Mouse (Mus musculus) CH12.LX (cell line): ENCODE measurements around the gene Gm11562. TPM values are rescaled to one million over a fixed set of nuclear protein-coding genes. Genes with fewer than 3 reads are reported as not detected.

Experiments
- DNase-seq: peaks from one replicate; pipeline ENCODE4 v3.0.0-alpha.2; 2013; ENCODE audit errors: extremely low read depth
- H3K27ac ChIP-seq: 2 replicates; pipeline ENCODE4 v1.5.1; 2012; ENCODE audit warnings: low read depth, mild to moderate bottlenecking, control low read depth, moderate library complexity; ENCODE audit not compliant: insufficient read depth
- H3K27me3 ChIP-seq: replicated peaks from 2 replicates; pipeline ENCODE3; 2012; ENCODE audit warnings: inconsistent platforms
- H3K36me3 ChIP-seq, 2 experiments: replicated peaks in 1 of 2; 2 replicates each; pipeline versions ENCODE3 to v1.6.1; 2012; ENCODE audit warnings: inconsistent platforms in 1 of 2, low read length in 1 of 2, mild to moderate bottlenecking in 1 of 2, mixed read lengths in 1 of 2, moderate library complexity in 1 of 2; ENCODE audit not compliant: control insufficient read depth in 1 of 2, insufficient read depth in 1 of 2
- H3K4me1 ChIP-seq, 2 experiments: 2 replicates each; pipeline ENCODE4 v1.6.1; 2012; ENCODE audit warnings: inconsistent platforms in 1 of 2, moderate library complexity in 1 of 2; ENCODE audit not compliant: insufficient read depth in 2 of 2, control insufficient read depth in 1 of 2
- H3K4me2 ChIP-seq: 2 replicates; pipeline ENCODE4 v1.6.1; 2012; ENCODE audit warnings: low read depth, mild to moderate bottlenecking, control low read depth; ENCODE audit not compliant: poor library complexity, insufficient read depth, severe bottlenecking
- H3K4me3 ChIP-seq, 3 experiments: fragments of 150-350 bp in 1 of 3; sonication (generic) in 1 of 3; replicated peaks in 1 of 3; 2 replicates each; pipeline versions ENCODE3 to v1.5.1; 2011 to 2012; ENCODE audit warnings: low read depth in 2 of 3, low read length in 2 of 3, mild to moderate bottlenecking in 2 of 3, moderate library complexity in 2 of 3, control low read depth in 1 of 3, improper control_type of control experiment in 1 of 3, inconsistent platforms in 1 of 3, mixed read lengths in 1 of 3; ENCODE audit not compliant: poor library complexity in 1 of 3
- H3K79me2 ChIP-seq: replicated peaks from 2 replicates; pipeline ENCODE4 v1.6.1; 2012; ENCODE audit warnings: mild to moderate bottlenecking, moderate library complexity; ENCODE audit not compliant: control insufficient read depth, poor library complexity, insufficient read depth, severe bottlenecking; ENCODE audit errors: extremely low read depth
- H3K9ac ChIP-seq: 2 replicates; pipeline ENCODE4 v1.6.1; 2012; ENCODE audit warnings: low read depth, mild to moderate bottlenecking, control low read depth, moderate library complexity; ENCODE audit not compliant: insufficient read depth
- H3K9me3 ChIP-seq: replicated peaks from 2 replicates; pipeline ENCODE3; 2012; ENCODE audit warnings: low read length, inconsistent platforms, mixed read lengths
- BHLHE40 ChIP-seq: IDR thresholded peaks from 2 replicates; pipeline ENCODE4 v1.6.1; 2011; ENCODE audit warnings: mild to moderate bottlenecking, low read depth, low read length, improper control_type of control experiment
- CHD1 ChIP-seq: IDR thresholded peaks from 2 replicates; pipeline ENCODE4 v1.6.1; 2012; ENCODE audit warnings: low read depth, low read length, improper control_type of control experiment, inconsistent platforms
- CHD2 ChIP-seq: IDR thresholded peaks from 2 replicates; pipeline ENCODE4 v1.6.1; 2011; ENCODE audit warnings: low read length, improper control_type of control experiment
- E2F4 ChIP-seq: IDR thresholded peaks from 2 replicates; pipeline ENCODE4 v1.6.1; 2011; ENCODE audit warnings: low read depth, low read length, improper control_type of control experiment; ENCODE audit not compliant: insufficient replicate concordance
- ELF1 ChIP-seq: IDR thresholded peaks from 2 replicates; pipeline ENCODE4 v1.6.1; 2014; ENCODE audit warnings: low read depth, mild to moderate bottlenecking, inconsistent platforms, low read length, improper control_type of control experiment
- ETS1 ChIP-seq: conservative IDR thresholded peaks from 2 replicates; pipeline ENCODE4 v1.6.1; 2012; ENCODE audit warnings: low read depth, mild to moderate bottlenecking, inconsistent platforms, low read length, improper control_type of control experiment, moderate library complexity
- IRF4 ChIP-seq: IDR thresholded peaks from 2 replicates; pipeline ENCODE4 v1.6.1; 2014; ENCODE audit warnings: low read depth, mild to moderate bottlenecking, inconsistent platforms, low read length, improper control_type of control experiment
- KAT2A ChIP-seq: IDR thresholded peaks from 2 replicates; pipeline ENCODE4 v1.6.1; 2012; ENCODE audit warnings: low read length, improper control_type of control experiment, inconsistent platforms; ENCODE audit not compliant: insufficient replicate concordance
- MAZ ChIP-seq: IDR thresholded peaks from 2 replicates; pipeline ENCODE4 v1.6.1; 2012; ENCODE audit warnings: low read depth, mild to moderate bottlenecking, inconsistent platforms, low read length, improper control_type of control experiment, moderate library complexity
- MXI1 ChIP-seq: IDR thresholded peaks from 2 replicates; pipeline ENCODE4 v1.6.1; 2011; ENCODE audit warnings: mild to moderate bottlenecking, low read depth, low read length, improper control_type of control experiment
- NELFE ChIP-seq: IDR thresholded peaks from 2 replicates; pipeline ENCODE4 v1.6.1; 2011; ENCODE audit warnings: low read depth, low read length, improper control_type of control experiment
- NRF1 ChIP-seq: IDR thresholded peaks from 2 replicates; pipeline ENCODE4 v1.6.1; 2014; ENCODE audit warnings: low read depth, mild to moderate bottlenecking, inconsistent platforms, low read length, improper control_type of control experiment, moderate library complexity
- PAX5 ChIP-seq: IDR thresholded peaks from 2 replicates; pipeline ENCODE4 v1.6.1; 2012; ENCODE audit warnings: low read length, inconsistent platforms, mixed read lengths
- POLR2A ChIP-seq: IDR thresholded peaks from 2 replicates; pipeline ENCODE4 v1.6.1; 2011; ENCODE audit warnings: low read depth, mild to moderate bottlenecking, improper control_type of control experiment, low read length
- POLR2AphosphoS2 ChIP-seq: IDR thresholded peaks from 2 replicates; pipeline ENCODE4 v1.6.1; 2011; ENCODE audit warnings: low read depth, low read length, improper control_type of control experiment
- RAD21 ChIP-seq: IDR thresholded peaks from 2 replicates; pipeline ENCODE4 v1.6.1; 2011; ENCODE audit warnings: low read depth, mild to moderate bottlenecking, low read length, improper control_type of control experiment, moderate library complexity
- RCOR1 ChIP-seq: conservative IDR thresholded peaks from 2 replicates; pipeline ENCODE4 v1.6.1; 2012; ENCODE audit warnings: low read depth, mild to moderate bottlenecking, inconsistent platforms, low read length, improper control_type of control experiment
- SIN3A ChIP-seq: IDR thresholded peaks from 2 replicates; pipeline ENCODE4 v1.6.1; 2012; ENCODE audit warnings: low read length, improper control_type of control experiment, inconsistent platforms
- ZMIZ1 ChIP-seq: IDR thresholded peaks from 2 replicates; pipeline ENCODE4 v1.6.1; 2012; ENCODE audit warnings: low read depth, mild to moderate bottlenecking, inconsistent platforms, low read length, improper control_type of control experiment
- dilution Hi-C: fragments of 300-500 bp; cut with MboI; formaldehyde crosslinking; loops from 2 replicates; pipeline ENCODE4 v1.14.3; 2020; ENCODE audit warnings: low sequenced_read_pairs; ENCODE audit not compliant: extremely low pct_unique_long_range_greater_than_20kb, extremely low pct_ligation_motif_present
- in situ Hi-C: fragments of 300-500 bp; cut with MboI; formaldehyde crosslinking; loops from 3 replicates; pipeline ENCODE4 v1.14.3; 2019; ENCODE audit warnings: low sequenced_read_pairs, low pct_ligation_motif_present, low pct_unique_long_range_greater_than_20kb, mixed read lengths
- polyA plus RNA-seq: library from polyadenylated mRNA; unstranded; fragments of >175 nt; gene quantifications from 2 replicates; pipeline ENCODE4 v1.2.1, GENCODE M21; 2012; ENCODE audit warnings: low read depth; ENCODE audit not compliant: insufficient read length
- total RNA-seq, 2 experiments: library from RNA; depleted of rRNA; stranded (reverse); fragments of 300-350 nt in 1 of 2; fragments of >200 nt in 1 of 2; gene quantifications; 2 replicates each; pipeline ENCODE4 v1.2.3; 2012 to 2014

Gene Gm11562
- total and polyA plus RNA-seq, 3 experiments, result not detected

- 0 out of 2 replicates have a peak, but pooled peaks have one; percentile 30 for TF ChIP-seq NRF1
- TF ChIP-seq IRF4, result peak; percentile 77
- TF ChIP-seq KAT2A, result no peak
- no peak for TF ChIP-seq ETS1
- no peak for TF ChIP-seq MAZ
- TF ChIP-seq MXI1, result no peak
- peak; percentile 55; the same call in 1 of the 2 replicates for TF ChIP-seq ELF1
- TF ChIP-seq RCOR1, result no peak
- no peak for TF ChIP-seq CHD2
- peak; percentile 41; the same call in 1 of the 2 replicates for TF ChIP-seq BHLHE40
Observed at GRCm38 (mm10) chr11:99574106-99574505, 46.1 kb downstream of the Gm11562 start (continued).

DNA sequence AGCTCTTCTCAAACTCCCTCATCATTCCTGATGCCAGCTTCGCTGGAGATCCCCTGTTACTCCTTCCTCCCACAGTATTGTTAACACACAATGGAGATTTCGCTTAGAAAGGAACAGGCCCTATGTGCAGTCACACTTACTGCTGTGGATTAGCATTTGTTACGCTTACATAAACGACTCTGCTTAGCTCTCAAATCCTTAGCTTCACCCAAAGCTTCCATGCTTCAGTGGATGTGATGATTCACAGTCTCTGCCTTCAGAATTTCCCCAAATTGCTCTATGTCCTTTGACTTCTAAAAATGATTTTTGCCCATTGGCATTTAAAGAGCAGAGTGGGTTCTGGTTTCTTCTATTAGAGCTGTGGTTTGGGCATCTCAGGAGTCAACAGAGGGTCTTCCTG, 47.1 kb downstream of the Gm11562 start:
- in situ Hi-C loops (no loop called here), dilution Hi-C loops (no loop called here)
- Histone ChIP-seq H3K27me3 (peaks cover 62% of the 10 kb centered on the region), H3K4me3 (no peak overlapping the region), H3K9ac (no peak overlapping the region), H3K9me3 (no peaks in the 10 kb centered on the region), H3K27ac (no peak overlapping the region), H3K36me3 (no peaks in the 10 kb centered on the region), H3K4me2 (no peak overlapping the region), H3K4me1 (peaks cover 3% of the 10 kb centered on the region in 2 experiments; a peak in 2 of 4 replicates), H3K79me2 (no peaks in the 10 kb centered on the region)
- no peak for TF ChIP-seq NRF1
- no peak for TF ChIP-seq NELFE
- no peak for TF ChIP-seq CHD1
- TF ChIP-seq ZMIZ1, result no peak
- TF ChIP-seq CHD2, result no peak
- TF ChIP-seq PAX5, result no peak
- no peak for TF ChIP-seq SIN3A
- no peak for TF ChIP-seq RAD21
- no peak for TF ChIP-seq POLR2AphosphoS2
- no peak for TF ChIP-seq POLR2A
- no peak for TF ChIP-seq E2F4
- DNase-seq, result no peak

Other genes with a start within 250 kb of the Gm11562 start
Only the 20 nearest of the 38 such genes appear.
- gene Krt39, start 99.1 kb downstream of the Gm11562 start, total RNA-seq (2012; rRNA removed), result not detected in 2 replicates
- not detected in 2 replicates for gene Krt39, start 99.1 kb downstream of the Gm11562 start, total RNA-seq (2014; rRNA removed)
- gene Krt39, start 99.1 kb downstream of the Gm11562 start, polyA plus RNA-seq, result not detected in 2 replicates
- gene Krt40, start 77.3 kb downstream of the Gm11562 start, total RNA-seq (2012; rRNA removed), result not detected in 2 replicates
- gene Krt40, start 77.3 kb downstream of the Gm11562 start, total RNA-seq (2014; rRNA removed), result not detected in 2 replicates
- not detected in 2 replicates for gene Krt40, start 77.3 kb downstream of the Gm11562 start, polyA plus RNA-seq
- gene Krtap3-3, start 69.6 kb downstream of the Gm11562 start, total RNA-seq (2012; rRNA removed), result not detected in 2 replicates
- gene Krtap3-3, start 69.6 kb downstream of the Gm11562 start, total RNA-seq (2014; rRNA removed), result not detected in 2 replicates
- not detected in 2 replicates for gene Krtap3-3, start 69.6 kb downstream of the Gm11562 start, polyA plus RNA-seq
- not detected in 2 replicates for gene Krtap3-2, start 63.6 kb downstream of the Gm11562 start, total RNA-seq (2012; rRNA removed)
- not detected in 2 replicates for gene Krtap3-2, start 63.6 kb downstream of the Gm11562 start, total RNA-seq (2014; rRNA removed)
- not detected in 2 replicates for gene Krtap3-2, start 63.6 kb downstream of the Gm11562 start, polyA plus RNA-seq
- not detected in 2 replicates for gene Gm11939, start 61.0 kb downstream of the Gm11562 start, total RNA-seq (2012; rRNA removed)
- not detected in 2 replicates for gene Gm11939, start 61.0 kb downstream of the Gm11562 start, total RNA-seq (2014; rRNA removed)
- gene Gm11939, start 61.0 kb downstream of the Gm11562 start, polyA plus RNA-seq, result not detected in 2 replicates
- not detected in 2 replicates for gene Krtap3-1, start 53.8 kb downstream of the Gm11562 start, total RNA-seq (2012; rRNA removed)
- gene Krtap3-1, start 53.8 kb downstream of the Gm11562 start, total RNA-seq (2014; rRNA removed), result not detected in 2 replicates
- gene Krtap3-1, start 53.8 kb downstream of the Gm11562 start, polyA plus RNA-seq, result not detected in 2 replicates
- gene Krtap1-5, start 39.4 kb downstream of the Gm11562 start, total RNA-seq (2012; rRNA removed), result not detected in 2 replicates
- not detected in 2 replicates for gene Krtap1-5, start 39.4 kb downstream of the Gm11562 start, total RNA-seq (2014; rRNA removed)
- not detected in 2 replicates for gene Krtap1-5, start 39.4 kb downstream of the Gm11562 start, polyA plus RNA-seq
- not detected in 2 replicates for gene Krtap1-4, start 36.8 kb downstream of the Gm11562 start, total RNA-seq (2012; rRNA removed)
- gene Krtap1-4, start 36.8 kb downstream of the Gm11562 start, total RNA-seq (2014; rRNA removed), result not detected in 2 replicates
- gene Krtap1-4, start 36.8 kb downstream of the Gm11562 start, polyA plus RNA-seq, result not detected in 2 replicates
- gene Krtap1-3, start 29.1 kb downstream of the Gm11562 start, total RNA-seq (2012; rRNA removed), result not detected in 2 replicates
- gene Krtap1-3, start 29.1 kb downstream of the Gm11562 start, total RNA-seq (2014; rRNA removed), result not detected in 2 replicates
- gene Krtap1-3, start 29.1 kb downstream of the Gm11562 start, polyA plus RNA-seq, result not detected in 2 replicates
- not detected in 2 replicates for gene Krtap9-3, start 22.3 kb downstream of the Gm11562 start, total RNA-seq (2012; rRNA removed)
- gene Krtap9-3, start 22.3 kb downstream of the Gm11562 start, total RNA-seq (2014; rRNA removed), result not detected in 2 replicates
- not detected in 2 replicates for gene Krtap9-3, start 22.3 kb downstream of the Gm11562 start, polyA plus RNA-seq
- not detected in 2 replicates for gene Gm11938, start 17.1 kb downstream of the Gm11562 start, total RNA-seq (2012; rRNA removed)
- not detected in 2 replicates for gene Gm11938, start 17.1 kb downstream of the Gm11562 start, total RNA-seq (2014; rRNA removed)
- gene Gm11938, start 17.1 kb downstream of the Gm11562 start, polyA plus RNA-seq, result not detected in 2 replicates
- gene Gm11937, start 10.2 kb downstream of the Gm11562 start, total RNA-seq (2012; rRNA removed), result not detected in 2 replicates
- gene Gm11937, start 10.2 kb downstream of the Gm11562 start, total RNA-seq (2014; rRNA removed), result not detected in 2 replicates
- not detected in 2 replicates for gene Gm11937, start 10.2 kb downstream of the Gm11562 start, polyA plus RNA-seq
- gene Krtap2-4, start 5.6 kb downstream of the Gm11562 start, total RNA-seq (2012; rRNA removed), result not detected in 2 replicates
- gene Krtap2-4, start 5.6 kb downstream of the Gm11562 start, total RNA-seq (2014; rRNA removed), result not detected in 2 replicates
- gene Krtap2-4, start 5.6 kb downstream of the Gm11562 start, polyA plus RNA-seq, result not detected in 2 replicates
- not detected in 2 replicates for gene Krtap4-1, start 7.8 kb upstream of the Gm11562 start, total RNA-seq (2012; rRNA removed)
- not detected in 2 replicates for gene Krtap4-1, start 7.8 kb upstream of the Gm11562 start, total RNA-seq (2014; rRNA removed)
- gene Krtap4-1, start 7.8 kb upstream of the Gm11562 start, polyA plus RNA-seq, result not detected in 2 replicates
- not detected in 2 replicates for gene Krtap4-2, start 14.6 kb upstream of the Gm11562 start, total RNA-seq (2012; rRNA removed)
- gene Krtap4-2, start 14.6 kb upstream of the Gm11562 start, total RNA-seq (2014; rRNA removed), result not detected in 2 replicates
- not detected in 2 replicates for gene Krtap4-2, start 14.6 kb upstream of the Gm11562 start, polyA plus RNA-seq
- not detected in 2 replicates for gene Krtap4-7, start 23.7 kb upstream of the Gm11562 start, total RNA-seq (2012; rRNA removed)
- gene Krtap4-7, start 23.7 kb upstream of the Gm11562 start, total RNA-seq (2014; rRNA removed), result not detected in 2 replicates
- not detected in 2 replicates for gene Krtap4-7, start 23.7 kb upstream of the Gm11562 start, polyA plus RNA-seq
- gene Gm11555, start 29.8 kb upstream of the Gm11562 start, total RNA-seq (2012; rRNA removed), result not detected in 2 replicates
- gene Gm11555, start 29.8 kb upstream of the Gm11562 start, total RNA-seq (2014; rRNA removed), result not detected in 2 replicates
- gene Gm11555, start 29.8 kb upstream of the Gm11562 start, polyA plus RNA-seq, result not detected in 2 replicates
- not detected in 2 replicates for gene Gm11563, start 38.5 kb upstream of the Gm11562 start, total RNA-seq (2012; rRNA removed)
- not detected in 2 replicates for gene Gm11563, start 38.5 kb upstream of the Gm11562 start, total RNA-seq (2014; rRNA removed)
- gene Gm11563, start 38.5 kb upstream of the Gm11562 start, polyA plus RNA-seq, result not detected in 2 replicates
- gene Krtap4-6, start 45.5 kb upstream of the Gm11562 start, total RNA-seq (2012; rRNA removed), result not detected in 2 replicates
- gene Krtap4-6, start 45.5 kb upstream of the Gm11562 start, total RNA-seq (2014; rRNA removed), result not detected in 2 replicates
- not detected in 2 replicates for gene Krtap4-6, start 45.5 kb upstream of the Gm11562 start, polyA plus RNA-seq
- gene Gm14190, start 70.3 kb upstream of the Gm11562 start, total RNA-seq (2012; rRNA removed), result not detected in 2 replicates
- not detected in 2 replicates for gene Gm14190, start 70.3 kb upstream of the Gm11562 start, total RNA-seq (2014; rRNA removed)
- not detected in 2 replicates for gene Gm14190, start 70.3 kb upstream of the Gm11562 start, polyA plus RNA-seq